Mouse (Mus musculus) left cerebral cortex, adult 8-10 months (tissue): Measurements from ENCODE around the gene Olfr15. TPM values are rescaled to one million over a fixed set of nuclear protein-coding genes. Genes with fewer than 3 reads are reported as not detected.
"Not testable (repeated sequence)": the region's sequence is repeated elsewhere in the genome, so short reads cannot be mapped to it uniquely, and the experiment has no call there.

Experiments used
- DNase-seq, 2 experiments: peaks; one replicate each; pipeline ENCODE4 v3.0.0; 2022; ENCODE audit warnings: low spot score in 2 of 2
- total RNA-seq, 4 experiments: library from RNA; stranded (reverse); gene quantifications; 2 replicates each; pipeline ENCODE4 v1.2.4; 2022

The Olfr15 gene
- not detected for total RNA-seq

GRCm38 (mm10) chr16:3830588-3831109 is at the start of gene Olfr15:
Olfr15 (plus strand) TSS chr16:3830878.
- no peak for DNase-seq

- no peak for DNase-seq
Observed at GRCm38 (mm10) chr16:3781237-3781636, 49.4 kb upstream of the Olfr15 start.

GRCm38 (mm10) chr16:3788394-3788793 is 42.3 kb upstream of the Olfr15 start:
- no peak for DNase-seq

- no peak for DNase-seq
Observed at GRCm38 (mm10) chr16:3808176-3808575, 22.5 kb upstream of the Olfr15 start.

- DNase-seq, result not testable (repeated sequence)
Observed at GRCm38 (mm10) chr16:3814667-3815066, 16.0 kb upstream of the Olfr15 start.

GRCm38 (mm10) chr16:3820202-3820601 is 10.5 kb upstream of the Olfr15 start:
- DNase-seq, result no peak

- DNase-seq, result no peak
Observed at GRCm38 (mm10) chr16:3828021-3828420, 2.7 kb upstream of the Olfr15 start.

- DNase-seq, result no peak
Observed at GRCm38 (mm10) chr16:3829727-3830126, 951 bp upstream of the Olfr15 start.

GRCm38 (mm10) chr16:3835461-3835860 is 4.8 kb downstream of the Olfr15 start:
- DNase-seq, result no peak

GRCm38 (mm10) chr16:3839157-3839885 is 8.6 kb downstream of the Olfr15 start:
- no peak for DNase-seq

- DNase-seq, result no peak
Observed at GRCm38 (mm10) chr16:3842989-3843388, 12.3 kb downstream of the Olfr15 start.

- no peak for DNase-seq
Observed at GRCm38 (mm10) chr16:3843796-3844195, 13.1 kb downstream of the Olfr15 start.

GRCm38 (mm10) chr16:3846711-3847518 is 16.2 kb downstream of the Olfr15 start, which contains the start of gene Zfp174:
Zfp174 (plus strand) TSS chr16:3847268.
- DNase-seq, result peak; percentile 81 to 96

GRCm38 (mm10) chr16:3847871-3848270 is 17.2 kb downstream of the Olfr15 start:
- DNase-seq, result no peak

GRCm38 (mm10) chr16:3848416-3848815 is 17.7 kb downstream of the Olfr15 start:
- DNase-seq, result no peak

GRCm38 (mm10) chr16:3851301-3851700 is 20.6 kb downstream of the Olfr15 start:
- DNase-seq, result not testable (repeated sequence)

GRCm38 (mm10) chr16:3852586-3852985 is 21.9 kb downstream of the Olfr15 start:
- DNase-seq, result no peak

- no peak for DNase-seq
Observed at GRCm38 (mm10) chr16:3854437-3855182, 23.9 kb downstream of the Olfr15 start.

- no peak for DNase-seq
Observed at GRCm38 (mm10) chr16:3855776-3856175, 25.1 kb downstream of the Olfr15 start.

- DNase-seq, result no peak
Observed at GRCm38 (mm10) chr16:3859254-3859653, 28.6 kb downstream of the Olfr15 start.

- no peak for DNase-seq
Observed at GRCm38 (mm10) chr16:3871815-3872214, 41.1 kb downstream of the Olfr15 start.
